7 mouse cellular contexts compared by ENCODE assay signal in genomic region chr11:65806909-65807504, GRCm38 (mm10). TPM values are rescaled to one million over a fixed set of nuclear protein-coding genes. Genes with fewer than 3 reads are reported as not detected.
A peak's percentile ranks its signal among the peaks of the same experiment; 100 is the strongest.
DNase-seq lines count a peak whose midpoint lies in the region; ATAC-seq lines count a peak whose summit lies in the region.

TSS of gene Zkscan6 (plus strand) at chr11:65807175.

- peak; percentile 77 for DNase-seq in adrenal gland, adult 18-20 months (ENCODE audit: low spot score in 2 of 2)
- peak; percentile 94 for DNase-seq in embryo, embryonic 11 days
- peak; percentile 76 to 84 for DNase-seq in gastrocnemius, postnatal 36 days
- DNase-seq in left cerebral cortex, postnatal 36 days (ENCODE audit: low spot score in 2 of 2) = peak; percentile 82 to 83
- peak; percentile 99 for DNase-seq in midbrain, embryonic 11.5 days (ENCODE audit: low spot score, missing footprints)
- DNase-seq in skeletal muscle tissue, adult 2 months (ENCODE audit: low read depth, low spot score) = peak; percentile 85

- H3K9ac ChIP-seq in intestine, embryonic 16.5 days (ENCODE audit: low read depth, low read length) = peak within 1 kb of the TSS; percentile 83
- peak within 1 kb of the TSS; percentile 67 for H3K9ac ChIP-seq in midbrain, embryonic 11.5 days (ENCODE audit: low read length)

- H3K4me2 ChIP-seq in intestine, embryonic 16.5 days (ENCODE audit: low read depth, low read length) = peak within 1 kb of the TSS; percentile 76
- peak within 1 kb of the TSS; percentile 84 for H3K4me2 ChIP-seq in midbrain, embryonic 11.5 days

- no peaks in the 10 kb centered on the region for H3K27me3 ChIP-seq in intestine, embryonic 16.5 days (replicated peaks; ENCODE audit: control insufficient read depth, insufficient read depth, low read length)
- H3K27me3 ChIP-seq in midbrain, embryonic 11.5 days (ENCODE audit: control insufficient read depth, insufficient read depth, low read length) = no peaks in the 10 kb centered on the region

- under 1% methylated on average over 47 of the region's 58 CpGs for WGBS in intestine, embryonic 16.5 days
- under 1% methylated on average over 56 of the region's 58 CpGs for WGBS in midbrain, embryonic 11.5 days

- peaks cover 7% of the 10 kb centered on the region; the same call in 1 of the 2 replicates for H3K4me1 ChIP-seq in intestine, embryonic 16.5 days (ENCODE audit: control insufficient read depth, insufficient read depth, low read length)
- H3K4me1 ChIP-seq in midbrain, embryonic 11.5 days (ENCODE audit: control insufficient read depth, insufficient read depth, low read length) = peaks cover 6% of the 10 kb centered on the region

- H3K9me3 ChIP-seq in intestine, embryonic 16.5 days (ENCODE audit: control insufficient read depth, low read length) = no peaks in the 10 kb centered on the region
- no peaks in the 10 kb centered on the region for H3K9me3 ChIP-seq in midbrain, embryonic 11.5 days (ENCODE audit: control insufficient read depth, low read length)

- peak within 1 kb of the TSS; percentile 83 for H3K4me3 ChIP-seq in intestine, embryonic 16.5 days (ENCODE audit: low read length)
- H3K4me3 ChIP-seq in midbrain, embryonic 11.5 days (ENCODE audit: low read depth, low read length) = peak within 1 kb of the TSS; percentile 59

- no peaks in the 10 kb centered on the region for H3K36me3 ChIP-seq in intestine, embryonic 16.5 days (ENCODE audit: control insufficient read depth, insufficient read depth, low read length)
- no peaks in the 10 kb centered on the region for H3K36me3 ChIP-seq in midbrain, embryonic 11.5 days (ENCODE audit: control insufficient read depth, insufficient read depth, low read length)

- peak; percentile 99 for ATAC-seq in intestine, embryonic 16.5 days
- ATAC-seq in midbrain, embryonic 11.5 days (ENCODE audit: low FRiP score) = peak; percentile 98

- intact Hi-C loops in gastrocnemius, postnatal 36 days (cut with DNase I) = no loop called here
- intact Hi-C loops in left cerebral cortex, postnatal 36 days (cut with DNase I) = no loop called here

- H3K27ac ChIP-seq in intestine, embryonic 16.5 days (ENCODE audit: low read length) = peak within 1 kb of the TSS; percentile 94
- peak within 1 kb of the TSS; percentile 60 for H3K27ac ChIP-seq in midbrain, embryonic 11.5 days (ENCODE audit: low read depth, low read length)

RNA-seq across cellular contexts. Expression of gene Zkscan6, which starts in this region (rescaled TPM):
- 10 to 100 TPM; 10.0 to 14.0 TPM for total RNA-seq in adrenal gland, adult 18-20 months (2021)
- total RNA-seq in gastrocnemius, postnatal 36 days (2021) = 1 to 10 TPM; 1.4 to 2.6 TPM
- 16.3 and 16.7 TPM in 2 replicates for polyA plus RNA-seq in intestine, embryonic 16.5 days (2015; fragmentation: Nextera tagmentation; extraction: Ambion mirVana)
- total RNA-seq in left cerebral cortex, postnatal 36 days (2021) = 10 to 100 TPM; 11.2 to 12.7 TPM
- 13.5 and 13.6 TPM in 2 replicates for polyA plus RNA-seq in midbrain, embryonic 11.5 days (2014; fragmentation: Nextera tagmentation; extraction: Ambion mirVana)

Comparison
In these comparisons a context has a peak if more than half of its experiments do, and no peak if none do; other contexts are left out.
1. Peak in every context shown above with its lines: DNase-seq, ATAC-seq, H3K4me3 ChIP-seq and H3K27ac ChIP-seq.